Mouse (Mus musculus) layer of hippocampus, postnatal 10 days (tissue): ENCODE data around the gene Polr2h. TPM values are rescaled to one million over a fixed set of nuclear protein-coding genes. Genes with fewer than 3 reads are reported as not detected.
"Not testable (repeated sequence)": the region's sequence is repeated elsewhere in the genome, so short reads cannot be mapped to it uniquely, and the experiment has no call there.

ENCODE experiments used
- DNase-seq, 2 experiments: peaks; one replicate each; pipeline ENCODE4 v3.0.0; 2021; ENCODE audit warnings: low spot score in 2 of 2
- long read RNA-seq: library from polyadenylated mRNA; stranded (forward); transcript quantifications from one replicate; pipeline ENCODE4 v2.0.0, GENCODE M21; 2023
- total RNA-seq, 2 experiments: library from RNA; stranded (reverse); gene quantifications; 2 replicates each; pipeline ENCODE4 v1.2.3; 2021

Polr2h gene
- 10 to 100 TPM; 23.2 to 27.7 TPM for total RNA-seq
- long read RNA-seq, transcript Polr2h-201 (5 exons, 950 nt): major isoform, 33 of 43 reads
- long read RNA-seq, partial matches to known transcripts: 3 of 43 reads
- long read RNA-seq, other reads (novel, unspliced or antisense): 6 of 43 reads

- peak; percentile 96 to 98 for DNase-seq
Measured at GRCm38 (mm10) chr16:20717181-20717977, at the start of gene Polr2h, which contains the start of gene Clcn2. TSS of gene Polr2h (plus strand) at chr16:20717665. TSS of gene Clcn2 (minus strand) at chr16:20717746.

DNA sequence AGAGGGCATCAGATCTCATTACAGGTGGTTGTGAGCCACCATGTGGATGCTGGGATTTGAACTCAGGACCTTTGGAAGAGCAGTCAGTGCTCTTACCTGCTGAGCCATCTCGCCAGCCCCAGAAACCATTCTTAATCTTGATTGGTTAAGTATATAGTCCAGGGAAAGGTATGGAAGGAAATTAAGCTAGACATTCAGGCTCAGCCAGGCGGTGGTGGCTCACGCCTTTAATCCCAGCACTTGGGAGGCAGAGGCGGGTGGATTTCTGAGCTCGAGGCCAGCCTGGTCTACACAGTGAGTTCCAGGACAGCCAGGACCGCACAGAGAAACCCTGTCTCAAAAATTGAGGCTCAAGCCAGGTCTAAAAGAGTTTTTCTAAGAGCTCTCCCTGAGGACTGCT lies 49.5 kb upstream of the Polr2h start, which contains the start of gene Eif4g1:
Gene Eif4g1 (plus strand): TSS at position 301 of the 400 bp plus-strand sequence.
- not testable (repeated sequence) for DNase-seq

GRCm38 (mm10) chr16:20670291-20670690 lies 47.2 kb upstream of the Polr2h start:
- DNase-seq: no peak

DNA sequence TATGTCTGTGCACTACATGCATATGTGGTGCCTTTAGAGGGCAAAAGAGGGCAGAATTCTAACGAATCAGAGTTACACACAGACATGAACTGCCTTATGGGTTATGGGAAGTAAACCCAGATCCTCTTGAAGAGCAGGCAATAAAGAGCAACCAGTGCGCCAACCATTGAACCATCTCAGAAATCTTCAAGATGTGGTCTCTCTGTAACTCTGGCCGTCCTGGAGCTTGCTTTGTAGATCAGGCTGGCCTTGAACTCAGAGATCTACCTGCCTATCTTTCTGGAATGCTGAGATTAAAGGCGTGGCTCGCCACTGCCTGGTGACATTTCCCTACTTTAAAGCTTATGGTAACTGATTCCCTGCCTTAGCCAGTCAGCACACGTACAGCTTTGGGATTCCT lies 45.6 kb upstream of the Polr2h start:
- no peak for DNase-seq

- DNase-seq: peak; percentile 95 to 97
Measured at GRCm38 (mm10) chr16:20672500-20672902, 45.0 kb upstream of the Polr2h start.

GRCm38 (mm10) chr16:20672965-20673705 lies 44.3 kb upstream of the Polr2h start:
- DNase-seq: peak; percentile 64 to 73

GRCm38 (mm10) chr16:20673706-20674303 lies 43.7 kb upstream of the Polr2h start:
- no peak for DNase-seq

- DNase-seq: no peak
Measured at GRCm38 (mm10) chr16:20675213-20675612, 42.3 kb upstream of the Polr2h start.

GRCm38 (mm10) chr16:20676702-20677101 lies 40.8 kb upstream of the Polr2h start:
- no peak for DNase-seq

DNA sequence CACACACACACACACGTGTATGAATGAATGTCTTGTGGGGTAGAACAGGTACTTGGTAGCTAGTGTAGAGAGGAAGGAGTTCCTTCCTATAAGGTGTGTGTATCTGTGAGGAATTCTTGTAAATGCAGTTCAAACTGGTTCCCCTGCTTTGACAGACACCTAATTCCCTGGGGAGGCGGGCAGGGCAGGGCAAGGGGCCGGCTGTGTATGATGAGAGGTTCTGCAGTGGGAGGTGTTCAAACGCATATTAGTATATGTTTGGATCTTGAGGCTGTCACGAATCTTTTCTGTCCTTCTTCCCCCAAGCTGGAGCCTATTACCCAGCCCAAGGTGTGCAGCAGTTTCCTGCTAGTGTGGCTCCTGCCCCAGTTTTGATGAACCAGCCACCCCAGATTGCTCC lies 40.1 kb upstream of the Polr2h start:
- DNase-seq: no peak

GRCm38 (mm10) chr16:20677974-20678675 lies 39.3 kb upstream of the Polr2h start:
- DNase-seq: peak; percentile 45 to 65

DNA sequence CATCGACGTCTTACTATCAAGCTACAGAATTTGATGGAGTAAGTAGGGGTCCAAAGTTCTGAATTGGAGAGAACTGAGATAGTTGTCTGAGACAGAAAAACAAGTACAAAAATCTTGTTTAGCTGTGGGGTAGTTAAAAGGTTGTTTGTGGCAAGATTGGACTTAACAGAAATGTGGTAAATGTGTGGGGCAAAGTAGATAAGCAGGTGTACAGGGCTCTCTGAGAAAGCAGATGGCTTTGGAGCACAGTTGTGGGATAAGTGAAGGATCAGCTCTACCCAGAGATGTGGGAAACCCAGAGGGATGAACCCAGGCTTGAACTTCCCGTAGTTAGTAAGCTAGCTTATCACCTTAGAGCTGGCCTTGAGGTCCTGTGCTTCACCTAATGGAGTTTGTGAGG lies 26.7 kb upstream of the Polr2h start:
- DNase-seq: no peak

DNA sequence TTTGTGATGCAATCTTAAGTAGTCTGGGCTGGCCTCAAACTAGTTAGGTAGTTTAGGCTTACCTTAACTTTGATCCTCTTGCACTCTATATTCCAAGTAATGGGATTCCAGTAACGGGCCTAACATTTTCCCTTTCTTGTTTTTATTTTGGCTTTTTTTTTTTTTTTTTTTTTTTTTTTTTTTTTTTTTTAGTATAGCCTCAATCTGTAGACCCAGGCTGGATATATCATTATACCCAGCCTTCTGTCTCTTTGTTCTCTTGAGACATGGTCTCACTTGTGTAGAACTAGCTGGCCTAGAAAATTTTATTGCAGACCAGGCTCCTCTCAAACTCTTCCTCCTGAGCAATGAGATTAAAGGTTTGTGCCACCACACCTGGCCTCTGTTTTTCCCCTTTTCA lies 25.8 kb upstream of the Polr2h start:
- DNase-seq: no peak

DNA sequence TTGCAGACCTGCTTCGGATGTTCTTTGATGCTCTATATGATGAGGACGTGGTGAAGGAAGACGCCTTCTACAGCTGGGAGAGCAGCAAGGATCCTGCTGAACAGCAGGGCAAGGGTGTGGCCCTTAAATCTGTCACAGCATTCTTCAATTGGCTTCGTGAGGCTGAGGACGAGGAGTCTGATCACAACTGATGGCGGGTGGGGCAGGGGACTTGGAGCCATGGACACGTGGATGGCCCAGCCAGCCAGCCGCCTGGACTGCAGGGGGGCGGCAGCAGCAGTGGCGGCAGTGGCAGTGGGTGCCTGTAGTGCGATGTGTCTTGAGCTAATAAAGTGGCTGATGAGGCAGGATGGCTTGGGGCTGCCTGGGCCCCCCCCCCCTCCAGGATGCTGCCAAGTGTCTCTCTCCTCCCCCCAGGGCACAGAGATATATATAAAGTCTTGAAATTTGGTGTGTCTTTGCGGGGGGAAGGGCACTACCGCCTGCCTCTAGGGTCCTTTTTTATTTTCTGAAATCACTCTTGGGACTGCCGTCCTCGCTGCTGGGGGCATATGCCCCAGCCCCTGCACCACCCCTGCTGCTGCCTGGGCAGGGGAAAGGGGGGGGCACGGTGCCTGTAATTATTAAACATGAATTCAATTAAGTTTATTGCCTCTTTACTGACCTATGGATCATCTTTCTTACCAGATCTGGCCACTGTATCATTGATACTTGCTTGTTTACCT lies 25.1 kb upstream of the Polr2h start:
- peak in 1 of 2 experiments; percentile 22 for DNase-seq

GRCm38 (mm10) chr16:20693111-20693701 lies 24.3 kb upstream of the Polr2h start, which contains the start of gene Fam131a:
TSS of gene Fam131a (plus strand) at chr16:20693241.
- peak; percentile 94 to 95 for DNase-seq

DNA sequence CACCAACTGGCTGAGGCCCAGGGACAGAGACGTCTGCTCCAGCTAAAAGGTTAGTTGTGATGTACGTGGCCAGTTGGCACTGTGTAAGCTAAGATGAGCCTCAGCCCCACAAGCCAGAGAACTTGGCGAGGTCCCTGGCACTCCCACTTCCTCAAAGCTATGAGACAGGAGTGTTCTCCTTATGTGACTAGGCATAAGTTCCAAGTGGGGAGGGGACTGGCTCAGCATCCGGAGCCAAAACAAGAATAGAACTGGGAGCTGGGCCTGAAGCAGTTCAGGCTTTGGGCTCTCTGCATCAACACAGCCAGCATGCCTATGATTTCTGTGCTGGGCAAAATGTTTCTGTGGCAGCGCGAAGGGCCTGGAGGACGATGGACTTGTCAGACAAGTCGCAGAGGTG lies 22.7 kb upstream of the Polr2h start:
- peak; percentile 57 to 72 for DNase-seq

DNA sequence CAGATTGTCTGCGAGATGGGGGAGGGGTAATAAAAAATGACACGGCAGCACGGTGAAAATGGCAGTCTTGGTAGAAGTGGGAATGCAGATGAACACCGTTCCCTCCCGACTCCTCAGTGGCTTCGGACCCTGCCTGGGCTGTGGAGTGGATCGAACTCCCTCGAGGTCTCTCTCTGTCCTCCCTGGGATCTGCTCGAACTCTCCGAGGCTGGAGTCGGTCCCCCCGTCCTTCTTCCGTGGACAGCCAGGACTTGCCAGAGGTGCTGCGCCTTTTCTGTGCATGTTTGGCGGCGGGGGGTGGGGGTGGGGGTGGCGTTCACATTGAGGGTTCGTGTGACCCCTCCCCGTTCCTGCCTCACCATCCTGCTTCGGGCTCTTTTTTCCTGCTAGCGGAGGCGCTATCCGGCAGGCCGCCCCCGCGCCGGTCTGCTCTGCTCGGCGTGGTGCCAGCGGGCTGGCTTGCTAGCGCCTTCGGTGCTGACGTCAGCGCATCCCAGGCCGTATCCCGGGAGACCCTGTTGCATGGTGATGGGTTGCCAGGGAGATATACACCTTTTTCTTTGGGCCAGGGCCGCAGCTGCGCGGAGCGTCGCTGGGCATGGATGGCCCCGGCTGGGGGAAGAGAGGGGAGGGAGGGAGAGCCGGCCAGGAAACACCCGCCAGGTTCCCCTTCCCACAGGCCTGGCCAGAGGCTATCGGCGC lies 21.7 kb upstream of the Polr2h start:
- peak; percentile 99 for DNase-seq

- no peak for DNase-seq
Measured at GRCm38 (mm10) chr16:20699266-20699665, 18.2 kb upstream of the Polr2h start.

DNA sequence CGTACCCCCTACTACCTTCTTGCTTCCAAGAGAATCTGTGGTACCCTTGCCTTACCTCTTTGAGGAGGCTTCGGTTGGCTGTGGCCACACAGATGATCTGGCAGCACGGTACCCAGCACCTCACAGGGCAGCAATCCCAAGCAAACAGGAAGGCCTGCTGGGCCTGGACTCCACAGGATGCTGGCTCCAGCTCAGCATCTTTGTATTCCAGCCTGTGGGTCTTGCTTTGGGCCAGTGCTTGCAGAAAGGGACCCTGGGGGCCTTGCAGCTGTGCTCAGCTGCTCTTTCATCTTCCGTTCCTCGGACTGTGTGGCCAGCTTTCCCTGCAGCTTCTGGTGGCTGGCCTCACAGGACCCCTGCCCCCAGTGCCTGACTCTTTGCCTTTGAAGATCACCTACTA lies 17.4 kb upstream of the Polr2h start:
- peak; percentile 15 to 35 for DNase-seq
